Mouse (Mus musculus): Measurements from ENCODE around the gene Pla2g12a. TPM values are rescaled to one million over a fixed set of nuclear protein-coding genes. Genes with fewer than 3 reads are reported as not detected.
A peak's percentile ranks its signal among the peaks of the same experiment; 100 is the strongest.

The Pla2g12a gene
- polyA plus RNA-seq, 2 experiments: 45.7 to 84.7 TPM

DNA sequence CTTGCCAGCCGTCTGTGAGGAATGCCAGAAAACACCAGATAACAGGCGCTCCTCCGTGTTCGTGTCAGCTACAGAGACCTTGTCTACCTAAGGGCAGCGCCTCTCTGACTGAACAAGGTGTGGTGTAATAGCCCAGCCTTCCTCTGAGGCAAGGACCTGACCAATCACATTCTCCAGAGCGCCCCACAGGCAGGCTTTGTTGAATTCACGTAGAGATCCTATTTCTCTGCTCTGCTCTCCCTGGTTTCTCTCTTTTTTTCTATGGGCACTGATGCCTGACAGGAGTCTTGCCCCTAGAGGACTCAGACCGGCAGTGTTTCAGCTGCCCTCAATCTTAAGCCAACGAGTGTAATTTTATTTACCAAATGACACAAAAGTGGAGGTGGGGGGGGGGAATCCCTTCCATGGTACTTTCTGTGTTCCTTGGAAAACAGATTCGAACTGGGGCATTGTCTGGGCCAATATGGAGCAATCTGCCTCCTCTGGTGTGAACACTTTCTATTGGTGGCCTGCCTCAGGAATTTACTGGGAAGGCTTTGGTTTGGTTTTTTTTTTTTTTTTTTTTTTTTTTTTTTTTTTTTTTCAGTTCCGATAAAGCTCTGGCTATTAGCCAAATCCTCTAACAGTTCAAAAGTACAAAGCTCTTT lies 42.2 kb upstream of the Pla2g12a start:
- no peak overlapping the region for H3K9ac ChIP-seq (replicated peaks)
- no peaks in the 10 kb centered on the region for H3K9me3 ChIP-seq (ENCODE audit: control insufficient read depth, low read length)
- no peaks in the 10 kb centered on the region for H3K36me3 ChIP-seq (replicated peaks; ENCODE audit: control insufficient read depth, insufficient read depth, low read depth)
- ATAC-seq (ENCODE audit: insufficient read depth) (peak; percentile 25; the same call in 1 of the 2 replicates), DNase-seq (ENCODE audit: low read depth in 3 of 3, low spot score in 3 of 3) (peak in 1 of 3 experiments; percentile 5)
- no peak overlapping the region; a peak in 1 of 4 replicates for H3K4me3 ChIP-seq (ENCODE audit: insufficient read depth in 1 of 2, low read depth in 2 of 2, low read length in 2 of 2)
- H3K27ac ChIP-seq: no peak overlapping the region
- H3K4me2 ChIP-seq (ENCODE audit: low read depth): peak overlapping the region; percentile 46
- TF ChIP-seq CTCF (IDR thresholded peaks at IDR 0.05; ENCODE audit: low read depth) (no peak), EP300 (IDR thresholded peaks at IDR 0.05; ENCODE audit: low read depth) (no peak)
- WGBS (ENCODE audit: insufficient replicate concordance): 22% methylated on average over 11 of the region's 11 CpGs
- peaks cover 0 to 7% of the 10 kb centered on the region in 2 experiments; a peak in 2 of 4 replicates for H3K4me1 ChIP-seq (replicated peaks; ENCODE audit: control insufficient read depth in 2 of 2, insufficient read depth in 2 of 2, low read length in 1 of 2)
- H3K27me3 ChIP-seq (ENCODE audit: control insufficient read depth, insufficient read depth, low read length): no peaks in the 10 kb centered on the region

DNA sequence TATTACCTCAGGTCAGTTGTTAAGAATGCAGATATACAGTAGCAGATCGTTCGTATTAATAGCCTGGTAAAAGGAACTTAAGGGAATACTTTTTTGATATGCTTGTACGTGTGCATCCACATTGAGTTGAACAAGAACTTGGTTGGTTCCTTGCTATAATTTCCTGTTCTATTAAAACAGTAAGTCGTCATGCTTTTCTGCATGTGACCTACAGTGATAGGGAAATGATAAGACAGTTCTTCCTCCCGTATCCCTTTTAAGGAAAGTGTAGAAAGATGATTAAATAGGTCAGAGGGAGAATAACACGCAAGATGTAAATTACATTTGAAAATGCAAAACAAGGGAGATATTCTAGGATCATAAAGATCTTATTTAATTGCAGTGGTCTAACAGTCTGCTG lies 41.4 kb upstream of the Pla2g12a start:
- Histone ChIP-seq H3K9ac (replicated peaks) (no peak overlapping the region), H3K4me2 (ENCODE audit: low read depth) (no peak overlapping the region), H3K4me3 (ENCODE audit: insufficient read depth in 1 of 2, low read depth in 2 of 2, low read length in 2 of 2) (peak overlapping the region; percentile 21 to 27; a peak in 3 of 4 replicates)

DNA sequence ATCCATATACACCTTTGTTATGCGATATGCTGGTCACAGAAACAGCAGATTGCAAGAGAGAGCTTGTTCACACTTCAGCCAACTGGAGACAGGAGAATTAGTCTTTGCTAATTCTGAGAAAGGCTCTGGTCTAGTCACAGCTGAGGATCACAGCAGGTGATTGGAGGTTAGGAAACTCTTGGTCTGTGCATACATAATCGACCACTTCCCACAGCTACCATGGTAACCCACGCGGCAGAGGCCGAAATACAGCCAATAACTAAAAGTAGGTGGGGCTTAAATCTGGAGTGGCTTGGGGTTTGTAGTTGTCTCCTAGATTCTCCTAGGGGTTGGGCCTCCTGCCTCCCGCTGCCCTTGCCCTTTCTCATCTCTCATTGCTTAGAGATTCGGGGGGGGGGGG lies 40.4 kb upstream of the Pla2g12a start:
- Histone ChIP-seq H3K27ac (no peak overlapping the region), H3K9me3 (ENCODE audit: control insufficient read depth, low read length) (no peaks in the 10 kb centered on the region), H3K27me3 (ENCODE audit: control insufficient read depth, insufficient read depth, low read length) (no peaks in the 10 kb centered on the region), H3K4me3 (ENCODE audit: insufficient read depth in 1 of 2, low read depth in 2 of 2, low read length in 2 of 2) (peak overlapping the region; percentile 14 to 27; a peak in 2 of 4 replicates), H3K9ac (replicated peaks) (no peak overlapping the region), H3K36me3 (replicated peaks; ENCODE audit: control insufficient read depth, insufficient read depth, low read depth) (no peaks in the 10 kb centered on the region), H3K4me2 (ENCODE audit: low read depth) (peak overlapping the region; percentile 25), H3K4me1 (replicated peaks; ENCODE audit: control insufficient read depth in 2 of 2, insufficient read depth in 2 of 2, low read length in 1 of 2) (peaks cover 0 to 7% of the 10 kb centered on the region in 2 experiments; a peak in 2 of 4 replicates)
- ATAC-seq (ENCODE audit: insufficient read depth) (peak; percentile 44; the same call in 1 of the 2 replicates), DNase-seq (ENCODE audit: low read depth in 3 of 3, low spot score in 3 of 3) (no peak)
- no peak for TF ChIP-seq CTCF (IDR thresholded peaks at IDR 0.05; ENCODE audit: low read depth)
- TF ChIP-seq EP300 (IDR thresholded peaks at IDR 0.05; ENCODE audit: low read depth): no peak
- WGBS (ENCODE audit: insufficient replicate concordance): 52% methylated on average over 7 of the region's 7 CpGs

More for the DNA sequence above, 41.4 kb upstream of the Pla2g12a start:
- no peaks in the 10 kb centered on the region for H3K9me3 ChIP-seq (ENCODE audit: control insufficient read depth, low read length)
- no peaks in the 10 kb centered on the region for H3K27me3 ChIP-seq (ENCODE audit: control insufficient read depth, insufficient read depth, low read length)
- TF ChIP-seq CTCF (IDR thresholded peaks at IDR 0.05; ENCODE audit: low read depth) (no peak), EP300 (IDR thresholded peaks at IDR 0.05; ENCODE audit: low read depth) (no peak)
- peaks cover 0 to 7% of the 10 kb centered on the region in 2 experiments; a peak in 2 of 4 replicates for H3K4me1 ChIP-seq (replicated peaks; ENCODE audit: control insufficient read depth in 2 of 2, insufficient read depth in 2 of 2, low read length in 1 of 2)
- ATAC-seq (ENCODE audit: insufficient read depth) (no peak), DNase-seq (ENCODE audit: low read depth in 3 of 3, low spot score in 3 of 3) (no peak)
- H3K36me3 ChIP-seq (replicated peaks; ENCODE audit: control insufficient read depth, insufficient read depth, low read depth): no peaks in the 10 kb centered on the region
- no peak overlapping the region for H3K27ac ChIP-seq
- WGBS (ENCODE audit: insufficient replicate concordance): 54% methylated on average over 6 of the region's 6 CpGs

DNA sequence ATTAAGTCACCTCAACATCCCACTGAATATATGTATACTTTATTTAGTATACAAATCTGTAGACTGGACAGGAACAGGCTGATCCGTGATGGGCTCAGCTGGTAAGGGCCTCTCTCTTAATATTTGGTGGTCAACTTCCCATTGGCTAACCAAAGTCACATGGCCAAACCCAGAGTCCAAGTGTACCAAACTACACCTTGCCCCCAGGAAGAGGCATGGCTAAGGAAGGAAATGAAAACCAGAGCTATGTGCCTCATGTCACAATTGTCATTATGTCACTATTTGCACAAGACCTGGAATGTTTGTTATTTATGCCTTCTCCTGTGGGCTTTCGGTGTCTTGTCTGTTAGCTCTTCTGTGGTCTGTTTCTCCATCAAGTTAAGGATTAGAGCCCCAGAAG lies 32.5 kb upstream of the Pla2g12a start:
- WGBS (ENCODE audit: insufficient replicate concordance): 41% methylated on average over 2 of the region's 2 CpGs
- H3K9me3 ChIP-seq (ENCODE audit: control insufficient read depth, low read length): no peaks in the 10 kb centered on the region
- TF ChIP-seq EP300 (IDR thresholded peaks at IDR 0.05; ENCODE audit: low read depth) (no peak), CTCF (IDR thresholded peaks at IDR 0.05; ENCODE audit: low read depth) (no peak)
- no peaks in the 10 kb centered on the region for H3K4me1 ChIP-seq (replicated peaks; ENCODE audit: control insufficient read depth in 2 of 2, insufficient read depth in 2 of 2, low read length in 1 of 2)
- H3K27ac ChIP-seq: no peak overlapping the region
- H3K4me3 ChIP-seq (ENCODE audit: insufficient read depth in 1 of 2, low read depth in 2 of 2, low read length in 2 of 2): no peak overlapping the region
- no peaks in the 10 kb centered on the region for H3K27me3 ChIP-seq (ENCODE audit: control insufficient read depth, insufficient read depth, low read length)
- no peak overlapping the region for H3K9ac ChIP-seq (replicated peaks)
- H3K4me2 ChIP-seq (ENCODE audit: low read depth): no peak overlapping the region
- H3K36me3 ChIP-seq (replicated peaks; ENCODE audit: control insufficient read depth, insufficient read depth, low read depth): no peaks in the 10 kb centered on the region
- ATAC-seq (ENCODE audit: insufficient read depth) (no peak), DNase-seq (ENCODE audit: low read depth in 3 of 3, low spot score in 3 of 3) (no peak)

DNA sequence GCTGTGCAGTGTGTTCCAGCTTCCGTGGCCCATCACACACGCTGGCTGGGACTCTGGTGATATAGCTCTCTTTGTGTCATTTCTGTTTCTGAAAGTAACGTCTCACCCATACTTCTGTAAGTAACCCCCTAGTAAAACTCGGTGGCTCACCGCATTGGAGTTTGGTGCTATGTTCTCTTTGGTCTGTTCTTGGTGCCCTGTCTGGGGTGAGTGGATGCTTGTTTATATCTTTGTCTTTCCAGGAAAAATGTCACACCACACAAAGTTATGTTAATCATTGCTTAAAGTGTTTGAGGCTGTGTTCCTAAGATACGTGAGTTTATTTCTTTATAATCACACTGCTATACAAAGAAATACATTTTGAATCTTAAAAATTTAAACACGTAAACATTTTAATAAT lies 31.6 kb upstream of the Pla2g12a start:
- Histone ChIP-seq H3K4me1 (replicated peaks; ENCODE audit: control insufficient read depth in 2 of 2, insufficient read depth in 2 of 2, low read length in 1 of 2) (no peaks in the 10 kb centered on the region), H3K27me3 (ENCODE audit: control insufficient read depth, insufficient read depth, low read length) (no peaks in the 10 kb centered on the region), H3K36me3 (replicated peaks; ENCODE audit: control insufficient read depth, insufficient read depth, low read depth) (no peaks in the 10 kb centered on the region), H3K4me3 (ENCODE audit: insufficient read depth in 1 of 2, low read depth in 2 of 2, low read length in 2 of 2) (no peak overlapping the region), H3K4me2 (ENCODE audit: low read depth) (no peak overlapping the region), H3K9ac (replicated peaks) (no peak overlapping the region), H3K9me3 (ENCODE audit: control insufficient read depth, low read length) (no peaks in the 10 kb centered on the region), H3K27ac (no peak overlapping the region)
- TF ChIP-seq CTCF (IDR thresholded peaks at IDR 0.05; ENCODE audit: low read depth) (no peak), EP300 (IDR thresholded peaks at IDR 0.05; ENCODE audit: low read depth) (no peak)
- WGBS (ENCODE audit: insufficient replicate concordance): 60% methylated on average over 7 of the region's 7 CpGs
- DNase-seq (ENCODE audit: low read depth in 3 of 3, low spot score in 3 of 3) (no peak), ATAC-seq (ENCODE audit: insufficient read depth) (no peak)
